28 mouse cellular contexts compared by ENCODE assay signal in genomic region chr13:30140149-30140548, GRCm38 (mm10). TPM values are rescaled to one million over a fixed set of nuclear protein-coding genes. Genes with fewer than 3 reads are reported as not detected.
"Had no signal": no experiment of that assay in that cellular context is flagged by ENCODE, and none has a peak within 500 bp of the region (broad histone marks: within the 10 kb centered on the region; RNA-seq: fewer than 3 reads in every experiment).

No protein-coding gene starts in this region.

- H3K27me3 ChIP-seq: embryonic facial prominence, embryonic 15.5 days; forebrain, embryonic 15.5 days had no signal

- H3K4me3 ChIP-seq: embryonic facial prominence, embryonic 10.5 days; embryonic facial prominence, embryonic 12.5 days; embryonic facial prominence, embryonic 13.5 days; embryonic facial prominence, embryonic 15.5 days; erythroblast, embryonic 14.5 days; forebrain, embryonic 10.5 days; forebrain, embryonic 12.5 days; forebrain, embryonic 13.5 days; forebrain, embryonic 15.5 days; gastrocnemius, adult 2 months; heart, adult 2 months had no signal

- DNase-seq: cerebellum, adult 2 months; cerebellum, adult 8-10 months; cerebellum, adult 9-10 months; cerebellum, adult 9-11 months; cerebellum, postnatal 10 days; cerebellum, postnatal 14 days; cerebellum, postnatal 25 days; cerebellum, postnatal 36 days; embryo, embryonic 11 days; forebrain, postnatal 0 days; gastrocnemius, adult 2 months; gastrocnemius, postnatal 10 days; gastrocnemius, postnatal 14 days; gastrocnemius, postnatal 25 days; gastrocnemius, postnatal 36 days; heart, adult 18-20 months; heart, adult 2 months had no signal

- H3K9me3 ChIP-seq: embryonic facial prominence, embryonic 10.5 days; embryonic facial prominence, embryonic 12.5 days; embryonic facial prominence, embryonic 13.5 days; embryonic facial prominence, embryonic 15.5 days; forebrain, embryonic 10.5 days; forebrain, embryonic 12.5 days; forebrain, embryonic 13.5 days; forebrain, embryonic 15.5 days had no signal

- H3K4me2 ChIP-seq: embryonic facial prominence, embryonic 12.5 days; embryonic facial prominence, embryonic 13.5 days; embryonic facial prominence, embryonic 15.5 days; forebrain, embryonic 12.5 days; forebrain, embryonic 13.5 days; forebrain, embryonic 15.5 days had no signal

- H3K27ac ChIP-seq: embryonic facial prominence, embryonic 10.5 days; embryonic facial prominence, embryonic 12.5 days; embryonic facial prominence, embryonic 13.5 days; embryonic facial prominence, embryonic 15.5 days; forebrain, embryonic 10.5 days; forebrain, embryonic 12.5 days; forebrain, embryonic 13.5 days; forebrain, embryonic 15.5 days; gastrocnemius, adult 2 months; heart, adult 2 months had no signal

- ATAC-seq: forebrain, embryonic 13.5 days; forebrain, embryonic 14.5 days; forebrain, embryonic 15.5 days; forebrain, embryonic 16.5 days; forebrain, postnatal 0 days had no signal

- H3K9ac ChIP-seq: embryonic facial prominence, embryonic 12.5 days; embryonic facial prominence, embryonic 13.5 days; embryonic facial prominence, embryonic 15.5 days; forebrain, embryonic 12.5 days; forebrain, embryonic 13.5 days; forebrain, embryonic 15.5 days; forebrain, postnatal 0 days had no signal

- H3K4me1 ChIP-seq: forebrain, embryonic 13.5 days had no signal

- H3K36me3 ChIP-seq: embryonic facial prominence, embryonic 10.5 days; embryonic facial prominence, embryonic 12.5 days; embryonic facial prominence, embryonic 13.5 days; embryonic facial prominence, embryonic 15.5 days; forebrain, embryonic 10.5 days; forebrain, embryonic 12.5 days; forebrain, embryonic 15.5 days had no signal

RNA-seq across cellular contexts. Expression of gene Mboat1, which starts 3.9 kb away (rescaled TPM):
- polyA plus RNA-seq: erythroblast, embryonic 14.5 days had no signal
